Mouse (Mus musculus) 3T3-L1 (cell line): ENCODE measurements at regions not wholly inside any gene's neighbourhood (a gene's known extent, or its start where the extent isn't known, plus 50 kb on each side); places are given as distances from the start of the nearest gene placed in this dataset.
"Not testable (repeated sequence)": the region's sequence is repeated elsewhere in the genome, so short reads cannot be mapped to it uniquely, and the experiment has no call there.

Experiments
- DNase-seq: peaks from one replicate; pipeline ENCODE4 v3.0.0-alpha.2; 2015; ENCODE audit warnings: low read depth, low spot score

GRCm38 (mm10) chr7:69167456-69167855 is 418.4 kb upstream of the Arrdc4 start:
- peak; percentile 8 for DNase-seq

GRCm38 (mm10) chr7:69161916-69162315 is 412.9 kb upstream of the Arrdc4 start:
- no peak for DNase-seq

DNA sequence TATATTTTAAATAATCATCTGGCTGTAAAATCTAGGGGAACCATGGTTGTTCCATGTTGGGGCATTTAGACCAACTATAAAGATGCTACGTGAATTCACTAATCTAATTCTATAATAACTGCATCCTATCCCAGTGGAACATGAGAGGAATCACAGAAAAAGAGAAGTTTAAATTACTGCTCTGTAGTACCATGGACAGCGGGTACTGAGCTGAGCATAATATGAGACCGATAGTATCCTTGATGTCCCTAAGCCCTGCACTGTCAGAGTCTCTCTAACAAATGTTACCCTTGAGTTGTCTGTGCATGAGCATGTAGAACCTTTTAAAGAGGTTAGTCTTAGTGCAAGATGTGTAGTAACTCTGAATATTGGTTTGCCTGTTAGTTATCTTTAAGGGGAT is 393.3 kb upstream of the Arrdc4 start:
- no peak for DNase-seq

- DNase-seq, result no peak
Measured at GRCm38 (mm10) chr7:69133441-69133840, 384.4 kb upstream of the Arrdc4 start.

GRCm38 (mm10) chr7:69101770-69102169 is 352.7 kb upstream of the Arrdc4 start:
- DNase-seq, result not testable (repeated sequence)

DNA sequence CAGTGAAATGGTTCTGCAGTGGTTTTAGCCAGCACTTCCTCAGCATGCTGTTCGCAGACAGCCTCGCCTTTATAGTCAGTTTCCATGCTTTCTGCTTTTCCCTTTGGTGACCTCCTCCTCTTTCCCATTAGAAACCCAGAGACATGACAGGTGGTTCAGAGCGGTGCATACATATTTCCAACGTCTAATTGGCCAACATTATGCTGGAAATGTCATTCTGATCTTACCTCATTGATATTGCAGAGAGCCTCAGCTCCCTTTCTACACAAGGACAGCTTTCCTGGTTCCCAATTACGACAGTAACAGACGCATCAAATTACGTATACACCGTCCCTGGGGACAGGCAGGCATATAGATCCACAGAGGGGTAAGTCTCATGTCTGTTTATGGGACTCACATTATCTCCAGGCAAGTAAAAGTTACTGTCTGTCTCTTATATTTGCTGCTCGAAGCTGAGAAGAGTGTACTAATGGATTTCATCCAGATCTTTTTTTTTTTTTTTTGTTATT is 348.6 kb upstream of the Arrdc4 start:
- no peak for DNase-seq

DNA sequence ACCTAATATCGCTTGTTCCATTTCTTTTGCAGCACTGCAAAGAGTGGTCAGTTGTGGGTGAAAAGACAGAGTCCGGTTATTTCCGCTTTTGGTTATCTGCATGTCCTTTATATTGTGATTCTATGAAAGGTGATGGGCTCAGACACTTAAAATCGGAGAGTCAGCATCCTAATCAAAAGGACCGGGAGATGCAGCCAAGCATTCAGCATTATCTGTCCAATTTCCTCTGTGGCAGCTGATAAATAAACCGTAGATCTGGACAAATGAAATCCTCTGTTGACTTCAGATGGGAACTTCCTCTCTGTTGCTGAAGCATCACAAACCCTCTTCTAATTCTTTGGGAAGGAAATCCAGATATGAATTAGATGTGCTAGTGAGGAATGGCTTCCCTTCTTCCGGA is 325.7 kb upstream of the Arrdc4 start:
- DNase-seq, result no peak

DNA sequence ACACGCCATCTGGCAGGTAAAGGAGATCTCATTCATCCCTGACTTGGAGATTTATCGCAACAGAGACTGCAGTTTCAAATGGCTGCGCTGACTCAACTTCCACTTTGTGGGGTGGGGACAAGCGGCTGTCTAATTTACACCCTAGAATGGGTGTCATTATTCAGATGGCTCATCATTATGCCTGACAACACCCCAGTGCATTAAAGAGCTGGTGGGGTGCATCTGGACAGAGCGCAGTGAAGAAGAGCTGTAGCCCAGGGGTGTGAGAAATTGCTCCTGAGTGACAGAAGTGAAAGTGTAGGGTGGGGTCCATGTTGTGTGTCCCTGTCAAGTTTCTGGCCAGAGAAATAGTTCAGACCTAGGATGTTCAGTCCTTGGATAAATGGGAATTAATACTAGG is 314.0 kb upstream of the Arrdc4 start:
- DNase-seq, result no peak

- DNase-seq, result no peak
Measured at GRCm38 (mm10) chr7:69062506-69062905, 313.5 kb upstream of the Arrdc4 start.

- DNase-seq, result no peak
Measured at GRCm38 (mm10) chr7:69062094-69062493, 313.1 kb upstream of the Arrdc4 start.

DNA sequence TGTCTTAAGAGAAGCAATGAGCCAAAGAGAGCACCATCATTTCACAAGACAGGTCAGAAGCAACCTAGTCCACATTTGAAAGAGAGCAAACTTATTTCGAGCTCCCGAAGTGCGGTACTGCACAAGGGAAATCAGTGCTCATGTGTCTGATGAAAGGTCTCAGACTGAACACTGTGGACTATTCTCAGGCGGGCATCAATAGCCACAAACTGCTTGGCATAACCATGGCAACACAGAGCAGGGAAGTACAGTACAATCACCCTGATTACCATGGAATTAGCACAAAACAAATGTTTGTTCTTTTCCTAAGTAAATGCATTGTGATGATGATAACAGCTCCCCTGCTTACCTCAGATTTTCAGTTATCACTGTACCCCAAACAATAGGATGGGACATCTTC is 312.2 kb upstream of the Arrdc4 start:
- DNase-seq, result no peak

GRCm38 (mm10) chr7:69016575-69016974 is 267.5 kb upstream of the Arrdc4 start:
- no peak for DNase-seq

GRCm38 (mm10) chr7:69015047-69015446 is 266.0 kb upstream of the Arrdc4 start:
- DNase-seq, result no peak

DNA sequence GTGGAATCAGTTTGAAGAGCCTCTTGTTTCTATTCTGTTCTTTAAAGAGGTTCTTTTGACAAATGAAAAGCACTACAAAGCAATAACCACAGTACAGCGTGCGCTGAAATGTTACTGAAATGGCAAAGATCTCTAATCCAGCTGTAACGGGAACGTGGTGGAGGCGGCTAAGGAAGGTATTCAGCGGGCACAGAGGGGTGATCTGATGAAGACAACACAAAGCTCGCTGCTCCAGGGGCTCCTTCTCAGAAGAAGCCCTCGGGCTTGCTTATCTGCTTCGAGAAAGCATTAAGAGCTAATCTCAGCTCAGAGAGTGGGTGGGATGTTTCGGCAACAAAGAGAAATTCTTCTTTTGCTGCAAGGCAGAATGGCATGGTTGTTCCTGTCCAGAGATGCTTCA is 258.2 kb upstream of the Arrdc4 start:
- no peak for DNase-seq

- no peak for DNase-seq
Measured at GRCm38 (mm10) chr7:68988061-68988460, 239.0 kb upstream of the Arrdc4 start.

DNA sequence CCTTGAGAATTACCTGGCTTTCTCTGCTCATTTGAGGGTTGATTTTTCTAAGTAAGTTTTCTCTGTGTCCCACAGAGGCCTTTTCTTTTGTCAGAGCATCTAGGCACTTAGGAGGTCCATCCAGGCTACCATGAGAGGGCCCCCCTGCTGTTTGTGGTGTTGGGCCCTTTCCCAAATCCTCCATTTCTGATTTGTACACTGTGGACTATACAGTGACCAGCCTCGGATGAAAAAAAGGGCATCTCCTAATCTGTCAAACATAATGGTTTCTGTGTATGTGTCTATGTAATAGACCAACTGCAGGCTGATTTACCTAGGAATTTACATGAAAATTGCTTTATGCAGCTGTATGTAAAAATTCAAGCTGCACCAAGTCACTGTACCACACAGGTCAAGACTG is 234.9 kb upstream of the Arrdc4 start:
- no peak for DNase-seq

- DNase-seq, result no peak
Measured at GRCm38 (mm10) chr7:68982914-68983502, 234.0 kb upstream of the Arrdc4 start.

- peak; percentile 55 for DNase-seq
Measured at GRCm38 (mm10) chr7:68978576-68978975, 229.5 kb upstream of the Arrdc4 start.

DNA sequence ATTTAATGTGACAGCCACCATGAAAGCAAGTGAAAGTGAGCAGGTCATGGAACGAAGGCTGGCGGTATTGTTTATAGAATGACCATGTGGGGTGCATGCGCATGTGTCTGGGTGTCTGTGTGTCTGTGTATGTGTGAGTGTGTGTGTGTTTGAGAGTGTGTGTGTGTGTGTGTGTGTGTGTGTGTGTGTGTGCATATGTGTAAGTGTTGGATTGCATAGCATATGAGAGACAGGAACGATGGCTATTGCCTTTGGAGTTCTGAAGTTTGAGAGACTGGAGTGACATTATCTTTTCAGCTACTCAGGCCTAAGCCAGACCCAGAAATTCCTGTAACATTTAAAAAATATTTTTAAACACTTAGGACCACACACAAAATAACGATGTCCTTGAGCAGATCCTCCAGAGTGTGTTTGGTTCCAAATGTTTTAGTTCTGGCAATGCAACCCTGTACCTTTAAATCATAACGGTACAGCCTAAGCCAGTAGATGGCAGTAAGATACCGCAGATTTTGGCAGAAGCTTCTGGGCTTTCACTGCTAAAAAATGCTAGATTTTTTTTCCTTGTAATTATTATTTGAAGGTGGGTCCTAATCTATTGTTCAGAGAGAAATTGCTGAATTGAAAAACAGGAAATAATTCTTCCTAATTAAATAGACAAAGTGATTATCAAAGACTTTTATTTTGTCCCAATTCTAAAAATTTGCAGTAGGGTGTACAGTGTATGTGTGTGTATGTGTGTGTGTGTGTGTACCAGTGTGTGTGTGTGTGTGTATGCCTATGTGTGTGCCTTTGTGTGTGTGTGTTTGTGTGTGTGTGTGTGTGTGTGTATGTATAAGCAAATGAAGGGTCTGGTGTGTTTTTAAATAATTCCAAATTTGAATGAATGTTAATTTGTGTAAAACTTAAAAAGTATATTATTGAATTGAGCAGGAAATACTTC is 228.0 kb upstream of the Arrdc4 start:
- DNase-seq, result peak; percentile 78

DNA sequence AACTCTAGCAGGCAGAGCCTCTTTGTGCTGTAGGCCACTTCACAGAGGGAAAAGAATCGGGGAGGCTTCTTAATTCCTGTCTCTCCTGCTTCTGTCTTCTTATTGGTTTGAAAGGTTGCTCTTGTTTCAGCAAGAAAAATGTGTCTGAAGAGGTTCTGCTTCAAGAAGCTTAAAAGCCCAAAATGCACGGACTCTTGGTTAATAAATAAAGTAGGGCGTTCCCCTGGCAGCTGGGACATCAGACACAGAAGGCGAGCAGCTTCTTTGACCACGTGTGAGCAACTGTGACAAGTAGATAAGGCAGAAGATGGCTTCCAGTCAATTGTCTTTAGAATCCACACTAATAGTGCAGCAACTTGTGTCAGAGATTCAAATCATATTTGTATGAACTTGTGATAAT is 226.9 kb upstream of the Arrdc4 start:
- DNase-seq, result no peak

GRCm38 (mm10) chr7:68975580-68975894 is 226.5 kb upstream of the Arrdc4 start:
- no peak for DNase-seq

GRCm38 (mm10) chr7:68974761-68975579 is 225.9 kb upstream of the Arrdc4 start:
- DNase-seq, result no peak
